Mouse (Mus musculus) intestine, embryonic 14.5 days (tissue): Measurements from ENCODE around the gene AC170998.1. TPM values are rescaled to one million over a fixed set of nuclear protein-coding genes. Genes with fewer than 3 reads are reported as not detected.

Experiments
- ATAC-seq: fragments of 200-750 bp; cut with Nextera tagmentation; replicated peaks from 2 replicates; pipeline ENCODE4 v1.8.0; 2017; ENCODE audit warnings: low read depth, moderate number of reproducible peaks, moderate TSS enrichment, moderate library complexity; ENCODE audit not compliant: low FRiP score, low TSS enrichment
- DNase-seq: peaks from one replicate; pipeline ENCODE4 v3.0.0-alpha.2; 2018; ENCODE audit warnings: low spot score
- H3K27ac ChIP-seq: fragments of 300-500 bp; sonication (generic); 2 replicates; pipeline ENCODE4 v1.5.1; 2014; ENCODE audit warnings: low read depth, mild to moderate bottlenecking, control low read depth
- H3K27me3 ChIP-seq: fragments of 300-500 bp; sonication (generic); replicated peaks from 2 replicates; pipeline ENCODE4 v1.6.1; 2014; ENCODE audit warnings: low read length, control low read depth; ENCODE audit not compliant: control insufficient read depth, insufficient read depth
- H3K36me3 ChIP-seq: fragments of 300-500 bp; sonication (generic); 2 replicates; pipeline ENCODE4 v1.6.1; 2014; ENCODE audit warnings: low read length, control low read depth; ENCODE audit not compliant: control insufficient read depth, insufficient read depth
- H3K4me1 ChIP-seq: fragments of 300-500 bp; sonication (generic); replicated peaks from 2 replicates; pipeline ENCODE4 v1.6.1; 2014; ENCODE audit warnings: low read length, control low read depth, mixed read lengths; ENCODE audit not compliant: control insufficient read depth, insufficient read depth
- H3K4me2 ChIP-seq: fragments of 300-500 bp; sonication (generic); 2 replicates; pipeline ENCODE4 v1.6.1; 2014; ENCODE audit warnings: low read length
- H3K4me3 ChIP-seq: fragments of 300-500 bp; sonication (generic); 2 replicates; pipeline ENCODE4 v1.5.1; 2014; ENCODE audit warnings: low read depth, low read length, control low read depth, mixed read lengths
- H3K9ac ChIP-seq: fragments of 300-500 bp; sonication (generic); 2 replicates; pipeline ENCODE4 v1.6.1; 2014; ENCODE audit warnings: mild to moderate bottlenecking, low read length
- H3K9me3 ChIP-seq: fragments of 300-500 bp; sonication (generic); 2 replicates; pipeline ENCODE4 v1.6.1; 2016; ENCODE audit warnings: low read length, control low read depth; ENCODE audit not compliant: control insufficient read depth
- WGBS: fragments of 180-500 bp; shearing (Covaris S2); extraction: QIAGEN DNeasy Blood & Tissue Kit; methylation state at CpG from one replicate; pipeline ENCODE4 v1.1.7; 2014; 5-methylcytosine and 5-hydroxymethylcytosine counted together
- polyA plus RNA-seq: library from polyadenylated mRNA; unstranded; fragments of >200 nt; fragmentation: Nextera tagmentation; extraction: Ambion mirVana; gene quantifications from 2 replicates; pipeline ENCODE4 v1.2.1, GENCODE M21; 2014

AC170998.1 gene
- 4.0 and 4.7 TPM in 2 replicates for polyA plus RNA-seq

DNA sequence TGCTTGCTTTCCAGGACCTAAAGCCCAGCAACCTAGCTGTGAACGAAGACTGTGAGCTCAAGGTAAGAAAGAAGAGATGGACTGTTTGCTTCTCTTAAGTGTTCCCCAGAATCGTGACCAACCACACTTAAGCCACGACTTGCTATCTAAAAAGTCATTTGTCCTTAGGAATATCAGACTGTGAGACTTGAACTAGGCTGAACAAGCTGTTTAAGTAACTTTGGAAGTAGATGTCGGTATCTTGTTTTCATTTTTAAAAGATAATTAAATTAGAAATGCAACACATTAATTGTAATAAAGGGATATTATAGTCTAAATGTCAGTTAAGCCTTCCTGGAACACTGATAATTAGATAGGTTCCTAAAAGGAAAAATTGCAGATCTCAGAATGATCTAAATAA lies at the start of gene AC170998.1:
TSS of gene AC170998.1 (plus strand) at position 301 of the 400 bp plus-strand sequence.
- Histone ChIP-seq H3K27ac (no peak within 1 kb of the TSS), H3K36me3 (peaks cover 86% of the 10 kb centered on the region), H3K4me1 (no peaks in the 10 kb centered on the region), H3K9ac (no peak within 1 kb of the TSS), H3K9me3 (no peaks in the 10 kb centered on the region), H3K4me2 (no peak within 1 kb of the TSS), H3K27me3 (no peaks in the 10 kb centered on the region), H3K4me3 (no peak within 1 kb of the TSS)
- DNase-seq (no peak), ATAC-seq (no peak)
- WGBS, result 92% methylated on average over 4 of the region's 4 CpGs

DNA sequence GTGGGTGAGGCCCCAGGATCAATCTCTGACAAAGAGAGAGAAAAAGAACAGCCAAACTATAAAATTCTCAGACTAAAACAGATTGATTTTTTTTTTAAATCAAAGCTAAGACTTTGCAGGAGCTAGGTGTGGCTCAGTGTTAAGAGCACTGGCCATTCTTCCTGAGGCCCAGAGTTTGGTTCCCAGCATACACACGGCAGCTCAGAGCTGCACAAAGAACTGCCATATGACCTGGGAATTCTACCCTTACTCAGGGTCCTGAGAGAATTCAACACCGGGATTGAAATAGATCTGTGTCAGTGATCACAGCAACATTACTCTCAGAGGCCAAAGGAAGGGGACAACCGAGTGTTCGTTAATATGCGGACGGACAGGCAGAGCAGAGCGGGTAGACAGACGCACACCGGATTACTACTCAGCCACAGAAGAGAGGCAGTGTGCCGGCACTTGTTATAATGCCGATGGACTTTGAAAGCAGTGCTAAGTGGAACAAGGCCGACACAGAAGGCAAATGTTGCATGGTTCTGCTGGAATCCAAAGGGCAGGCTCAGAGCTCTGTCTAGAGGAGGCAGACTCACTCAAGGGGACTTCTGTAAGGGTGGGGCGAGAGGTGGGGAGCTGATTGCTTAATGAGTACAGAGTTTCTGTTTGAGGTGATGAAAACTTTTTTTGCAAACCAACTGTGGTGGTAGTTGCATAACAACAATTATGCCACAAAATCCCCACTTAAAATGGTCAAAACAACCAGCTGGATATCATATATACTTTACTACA lies 43.4 kb upstream of the AC170998.1 start:
- Histone ChIP-seq H3K27ac (no peak overlapping the region), H3K4me1 (no peaks in the 10 kb centered on the region), H3K4me3 (no peak overlapping the region), H3K27me3 (no peaks in the 10 kb centered on the region), H3K9ac (no peak overlapping the region), H3K4me2 (no peak overlapping the region), H3K9me3 (no peaks in the 10 kb centered on the region), H3K36me3 (no peaks in the 10 kb centered on the region)
- ATAC-seq, result no peak
- DNase-seq, result no peak
- WGBS, result 84% methylated on average over 13 of the region's 13 CpGs

DNA sequence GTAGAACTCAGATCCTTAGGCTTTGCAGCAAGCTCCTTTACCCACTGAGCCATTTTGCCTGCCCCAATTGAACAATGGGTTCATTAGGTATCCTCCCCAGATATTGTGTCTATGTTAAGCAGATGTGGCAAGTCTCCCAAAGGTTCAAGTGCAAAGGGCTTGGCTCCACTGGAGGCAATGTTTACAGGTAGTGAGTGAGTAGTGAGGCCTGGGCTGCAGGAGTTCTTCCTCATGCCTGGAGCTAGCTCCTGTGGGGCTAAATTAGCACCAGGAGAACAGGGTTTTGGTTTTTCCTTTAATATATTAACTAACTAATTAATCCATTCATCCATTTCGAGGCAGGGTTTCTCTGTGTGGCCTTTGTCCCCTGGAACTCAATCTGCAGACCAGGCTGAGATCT lies 42.3 kb upstream of the AC170998.1 start:
- peaks cover 3% of the 10 kb centered on the region; the same call in 1 of the 2 replicates for H3K27me3 ChIP-seq
- H3K36me3 ChIP-seq, result no peaks in the 10 kb centered on the region
- no peak overlapping the region for H3K4me3 ChIP-seq
- no peak overlapping the region for H3K9ac ChIP-seq
- no peak overlapping the region for H3K27ac ChIP-seq
- no peak for DNase-seq
- H3K4me2 ChIP-seq, result no peak overlapping the region
- 68% methylated on average over 1 of the region's 1 CpGs for WGBS
- H3K4me1 ChIP-seq, result no peaks in the 10 kb centered on the region
- ATAC-seq, result no peak
- no peaks in the 10 kb centered on the region for H3K9me3 ChIP-seq

DNA sequence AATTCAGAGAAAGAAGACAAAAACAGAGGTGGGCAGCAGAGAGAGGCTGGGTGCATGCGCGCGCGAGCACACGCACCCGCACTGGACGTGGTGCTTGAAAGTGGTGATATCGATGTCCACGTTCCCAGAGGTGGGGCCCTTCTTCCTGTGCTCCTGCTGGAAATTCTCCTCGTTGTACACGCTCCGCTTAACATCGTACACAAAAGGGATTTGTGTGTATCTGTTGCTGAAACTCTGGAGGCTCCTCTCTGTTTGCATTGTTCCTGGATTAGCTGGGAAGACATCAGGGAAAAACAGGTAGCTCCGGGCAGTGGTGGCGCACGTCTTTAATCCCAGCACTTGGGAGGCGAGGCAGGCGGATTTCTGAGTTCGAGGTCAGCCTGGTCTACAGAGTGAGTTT lies 41.3 kb upstream of the AC170998.1 start:
- 87% methylated on average over 19 of the region's 19 CpGs for WGBS
- DNase-seq, result no peak
- H3K27me3 ChIP-seq, result peaks cover 3% of the 10 kb centered on the region; the same call in 1 of the 2 replicates
- H3K36me3 ChIP-seq, result no peaks in the 10 kb centered on the region
- ATAC-seq, result no peak
- H3K4me2 ChIP-seq, result no peak overlapping the region
- H3K27ac ChIP-seq, result no peak overlapping the region
- no peak overlapping the region for H3K9ac ChIP-seq
- no peak overlapping the region for H3K4me3 ChIP-seq
- H3K4me1 ChIP-seq, result peaks cover 5% of the 10 kb centered on the region
- no peaks in the 10 kb centered on the region for H3K9me3 ChIP-seq

DNA sequence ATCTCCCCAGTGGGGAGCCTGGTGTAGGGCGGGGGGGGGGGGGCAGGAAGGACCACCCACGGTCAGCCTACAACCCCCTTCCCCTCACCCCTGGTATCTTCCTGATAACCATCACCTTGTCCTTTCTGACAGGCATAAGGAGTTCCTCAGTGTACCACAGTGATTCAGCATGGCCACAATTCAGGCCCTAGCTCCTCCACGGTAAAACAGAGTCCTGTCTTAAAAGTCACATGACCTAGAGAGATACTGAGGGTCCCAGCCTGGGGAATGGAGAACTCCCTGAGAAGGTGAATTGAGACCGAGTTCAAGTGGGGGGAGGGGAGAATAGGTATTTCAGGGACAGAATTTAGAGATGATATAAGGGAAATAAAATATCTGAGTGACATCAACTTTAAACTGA lies 38.5 kb upstream of the AC170998.1 start:
- Histone ChIP-seq H3K36me3 (no peaks in the 10 kb centered on the region), H3K27me3 (peaks cover 3% of the 10 kb centered on the region; the same call in 1 of the 2 replicates), H3K4me3 (no peak overlapping the region), H3K4me2 (no peak overlapping the region), H3K4me1 (peaks cover 6% of the 10 kb centered on the region), H3K27ac (no peak overlapping the region), H3K9me3 (no peaks in the 10 kb centered on the region), H3K9ac (no peak overlapping the region)
- no peak for ATAC-seq
- no peak for DNase-seq
- 37% methylated on average over 4 of the region's 4 CpGs for WGBS

GRCm38 (mm10) chr17:28689586-28690283 lies 36.1 kb upstream of the AC170998.1 start, which contains the start of gene Slc26a8:
Gene Slc26a8 (minus strand): TSS chr17:28690233.
- Histone ChIP-seq H3K27ac (peak within 1 kb of the TSS; percentile 95), H3K4me3 (peak within 1 kb of the TSS; percentile 99), H3K9me3 (no peaks in the 10 kb centered on the region), H3K4me1 (peaks cover 22% of the 10 kb centered on the region), H3K36me3 (no peaks in the 10 kb centered on the region; the same call in 1 of the 2 replicates), H3K27me3 (peaks cover 3% of the 10 kb centered on the region; the same call in 1 of the 2 replicates), H3K4me2 (peak within 1 kb of the TSS; percentile 80), H3K9ac (peak within 1 kb of the TSS; percentile 53)
- ATAC-seq (no peak), DNase-seq (no peak)
- WGBS, result 9% methylated on average over 40 of the region's 40 CpGs

- Histone ChIP-seq H3K27me3 (peaks cover 3% of the 10 kb centered on the region; the same call in 1 of the 2 replicates), H3K4me3 (peak within 1 kb of the TSS; percentile 99), H3K27ac (peak within 1 kb of the TSS; percentile 95), H3K9me3 (no peaks in the 10 kb centered on the region), H3K4me1 (peaks cover 30% of the 10 kb centered on the region), H3K36me3 (no peaks in the 10 kb centered on the region; the same call in 1 of the 2 replicates), H3K4me2 (peak within 1 kb of the TSS; percentile 71), H3K9ac (peak within 1 kb of the TSS; percentile 88)
- WGBS, result under 1% methylated on average over 85 of the region's 86 CpGs
- DNase-seq (peak; percentile 99), ATAC-seq (peak; percentile 92)
Observed at GRCm38 (mm10) chr17:28690776-28691686, 34.9 kb upstream of the AC170998.1 start, which contains the start of gene Mapk14. Gene Mapk14 (plus strand): TSS chr17:28691329.
